Mouse (Mus musculus): ENCODE data around the gene Chst12. TPM values are rescaled to one million over a fixed set of nuclear protein-coding genes. Genes with fewer than 3 reads are reported as not detected.

The Chst12 gene
- polyA plus RNA-seq, 1 experiment from 2014 or later, result 28.3 TPM

- Histone ChIP-seq H3K4me1 (no peaks in the 10 kb centered on the region), H3K27me3 (no peaks in the 10 kb centered on the region), H3K4me2 (no peak overlapping the region), H3K27ac (no peak overlapping the region), H3K36me3 (peaks cover 65% of the 10 kb centered on the region), H3K9ac (no peak overlapping the region), H3K4me3 (no peak overlapping the region), H3K9me3 (no peaks in the 10 kb centered on the region)
- ATAC-seq (ENCODE audit: insufficient number of reproducible peaks, low FRiP score, low TSS enrichment, low read depth), result no peak
- WGBS, result 96% methylated on average over 2 of the region's 2 CpGs
Measured at GRCm38 (mm10) chr5:140526754-140527153, 21.4 kb downstream of the Chst12 start.

DNA sequence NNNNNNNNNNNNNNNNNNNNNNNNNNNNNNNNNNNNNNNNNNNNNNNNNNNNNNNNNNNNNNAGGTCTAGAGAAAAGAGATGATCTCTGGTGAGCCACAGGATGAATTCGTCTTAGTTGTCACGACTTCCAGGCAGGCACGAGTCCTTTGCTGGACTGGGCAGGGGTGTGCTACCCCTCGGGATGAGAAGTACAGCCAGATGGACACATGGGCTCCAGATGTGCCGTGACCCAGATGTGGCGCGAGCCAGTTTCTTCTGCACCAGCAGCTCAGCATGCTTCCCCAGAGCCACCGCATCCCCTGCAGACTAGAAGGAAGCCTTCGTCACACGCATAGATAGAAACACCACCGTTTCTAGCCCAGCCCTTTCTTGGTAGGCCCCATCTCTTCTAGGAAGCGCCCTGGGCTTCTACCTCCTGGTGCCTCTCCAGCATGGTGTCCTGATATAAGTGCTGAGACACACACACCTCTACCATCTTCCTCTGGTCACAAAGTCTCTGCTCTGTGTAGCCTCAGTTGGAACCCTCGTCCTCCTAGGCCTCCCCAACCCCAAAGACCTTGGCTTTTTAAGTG lies 32.8 kb downstream of the Chst12 start:
- Histone ChIP-seq H3K36me3 (no peaks in the 10 kb centered on the region), H3K27me3 (no peaks in the 10 kb centered on the region), H3K4me1 (peaks cover 9% of the 10 kb centered on the region), H3K27ac (no peak overlapping the region), H3K9me3 (no peaks in the 10 kb centered on the region), H3K4me3 (no peak overlapping the region), H3K9ac (no peak overlapping the region), H3K4me2 (no peak overlapping the region)
- 38% methylated on average over 13 of the region's 13 CpGs for WGBS
- no peak for ATAC-seq (ENCODE audit: insufficient number of reproducible peaks, low FRiP score, low TSS enrichment, low read depth)

DNA sequence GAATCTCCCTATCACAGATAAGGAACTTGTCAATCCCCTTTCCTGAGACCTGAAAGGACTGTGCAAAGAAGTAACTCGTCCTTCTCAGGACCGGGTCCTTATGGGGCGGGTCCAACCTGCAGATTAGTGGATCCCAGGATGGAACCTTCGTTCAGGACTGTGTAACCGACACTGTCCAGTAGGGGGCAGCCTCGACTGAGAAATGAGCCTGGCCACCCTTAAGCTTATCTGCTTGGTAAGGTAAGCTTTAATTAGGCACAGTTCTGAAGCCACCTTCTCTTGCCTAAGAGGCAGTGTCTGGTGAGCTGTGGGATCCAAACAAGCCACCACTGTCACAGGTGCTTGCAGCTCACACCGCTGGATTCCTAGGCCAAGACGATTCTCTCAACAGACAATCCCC lies 34.8 kb downstream of the Chst12 start:
- no peaks in the 10 kb centered on the region for H3K36me3 ChIP-seq
- no peak overlapping the region for H3K27ac ChIP-seq
- H3K9ac ChIP-seq, result no peak overlapping the region
- ATAC-seq (ENCODE audit: insufficient number of reproducible peaks, low FRiP score, low TSS enrichment, low read depth), result no peak
- no peaks in the 10 kb centered on the region for H3K9me3 ChIP-seq
- H3K4me1 ChIP-seq, result peaks cover 9% of the 10 kb centered on the region
- H3K4me3 ChIP-seq, result no peak overlapping the region
- WGBS, result 11% methylated on average over 8 of the region's 8 CpGs
- H3K27me3 ChIP-seq, result no peaks in the 10 kb centered on the region
- no peak overlapping the region for H3K4me2 ChIP-seq

DNA sequence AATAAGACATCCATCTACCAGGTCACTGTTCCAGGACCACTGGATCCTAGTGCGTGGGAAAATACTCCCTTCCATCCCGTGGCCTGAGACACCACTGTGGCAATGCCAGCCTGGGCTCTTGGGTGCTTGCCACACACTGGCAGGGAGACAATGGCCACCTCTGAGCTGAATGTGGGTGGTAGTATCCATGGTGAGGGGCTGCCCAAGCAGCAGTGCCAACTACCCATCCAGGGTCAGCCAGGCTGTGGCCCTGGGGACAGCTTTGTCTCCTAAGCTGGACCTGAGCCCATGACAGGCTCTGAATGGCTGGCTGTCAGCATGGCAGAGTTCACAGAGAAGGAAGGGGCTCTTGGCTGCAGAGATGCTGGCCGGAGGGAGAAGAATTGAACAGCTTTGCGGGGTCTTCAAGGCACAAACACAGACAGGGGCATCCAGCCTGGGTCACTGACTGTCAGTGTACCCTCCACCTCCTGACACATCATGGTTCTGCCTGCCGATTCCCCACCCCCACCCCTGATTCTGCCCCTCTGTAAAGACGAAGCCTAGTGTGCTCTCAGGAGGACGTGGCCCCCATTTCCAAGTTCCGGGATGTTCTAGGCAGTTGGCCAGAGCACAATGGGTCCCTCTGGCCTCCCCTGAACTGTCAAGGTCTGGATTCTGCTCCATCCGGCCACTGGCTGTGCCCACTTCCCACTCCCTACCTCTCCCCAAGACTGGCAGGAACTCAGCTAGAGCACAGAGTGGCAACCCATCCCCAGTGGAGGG lies 37.6 kb downstream of the Chst12 start:
- Histone ChIP-seq H3K4me3 (no peak overlapping the region), H3K36me3 (no peaks in the 10 kb centered on the region), H3K27ac (no peak overlapping the region), H3K9me3 (no peaks in the 10 kb centered on the region), H3K4me1 (peaks cover 4% of the 10 kb centered on the region), H3K9ac (no peak overlapping the region), H3K4me2 (no peak overlapping the region), H3K27me3 (no peaks in the 10 kb centered on the region)
- ATAC-seq (ENCODE audit: insufficient number of reproducible peaks, low FRiP score, low TSS enrichment, low read depth), result no peak
- 75% methylated on average over 9 of the region's 9 CpGs for WGBS

GRCm38 (mm10) chr5:140545651-140546050 lies 40.3 kb downstream of the Chst12 start:
- no peak overlapping the region for H3K4me3 ChIP-seq
- no peak for ATAC-seq (ENCODE audit: insufficient number of reproducible peaks, low FRiP score, low TSS enrichment, low read depth)
- no peaks in the 10 kb centered on the region for H3K9me3 ChIP-seq
- WGBS, result 50% methylated on average over 6 of the region's 6 CpGs
- no peaks in the 10 kb centered on the region for H3K36me3 ChIP-seq
- no peak overlapping the region for H3K27ac ChIP-seq
- no peak overlapping the region for H3K4me2 ChIP-seq
- H3K4me1 ChIP-seq, result peaks cover 8% of the 10 kb centered on the region
- no peak overlapping the region for H3K9ac ChIP-seq
- H3K27me3 ChIP-seq, result no peaks in the 10 kb centered on the region

DNA sequence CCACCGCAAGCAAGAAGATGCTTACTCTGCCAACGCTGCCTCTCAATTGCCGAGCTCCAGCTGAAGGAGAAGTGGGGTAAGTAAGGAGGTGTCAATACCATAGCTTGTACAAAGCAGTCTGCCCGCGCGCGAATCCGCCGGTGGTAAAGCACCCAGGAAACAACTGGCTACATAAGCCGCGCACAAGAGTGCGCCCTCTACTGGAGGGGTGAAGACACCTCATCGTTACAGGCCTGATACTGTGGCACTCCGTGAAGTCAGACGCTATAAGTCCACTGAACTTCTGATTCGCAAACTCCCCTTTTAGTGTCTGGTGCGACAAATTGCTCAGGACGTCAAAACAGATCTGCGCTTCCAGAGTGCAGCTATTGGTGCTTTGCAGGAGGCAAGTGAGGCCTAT lies 41.0 kb downstream of the Chst12 start:
- Histone ChIP-seq H3K4me2 (no peak overlapping the region), H3K9ac (no peak overlapping the region), H3K36me3 (no peaks in the 10 kb centered on the region), H3K27ac (no peak overlapping the region), H3K9me3 (no peaks in the 10 kb centered on the region), H3K27me3 (no peaks in the 10 kb centered on the region), H3K4me3 (no peak overlapping the region), H3K4me1 (peaks cover 8% of the 10 kb centered on the region)
- no peak for ATAC-seq (ENCODE audit: insufficient number of reproducible peaks, low FRiP score, low TSS enrichment, low read depth)
- 86% methylated on average over 19 of the region's 19 CpGs for WGBS

DNA sequence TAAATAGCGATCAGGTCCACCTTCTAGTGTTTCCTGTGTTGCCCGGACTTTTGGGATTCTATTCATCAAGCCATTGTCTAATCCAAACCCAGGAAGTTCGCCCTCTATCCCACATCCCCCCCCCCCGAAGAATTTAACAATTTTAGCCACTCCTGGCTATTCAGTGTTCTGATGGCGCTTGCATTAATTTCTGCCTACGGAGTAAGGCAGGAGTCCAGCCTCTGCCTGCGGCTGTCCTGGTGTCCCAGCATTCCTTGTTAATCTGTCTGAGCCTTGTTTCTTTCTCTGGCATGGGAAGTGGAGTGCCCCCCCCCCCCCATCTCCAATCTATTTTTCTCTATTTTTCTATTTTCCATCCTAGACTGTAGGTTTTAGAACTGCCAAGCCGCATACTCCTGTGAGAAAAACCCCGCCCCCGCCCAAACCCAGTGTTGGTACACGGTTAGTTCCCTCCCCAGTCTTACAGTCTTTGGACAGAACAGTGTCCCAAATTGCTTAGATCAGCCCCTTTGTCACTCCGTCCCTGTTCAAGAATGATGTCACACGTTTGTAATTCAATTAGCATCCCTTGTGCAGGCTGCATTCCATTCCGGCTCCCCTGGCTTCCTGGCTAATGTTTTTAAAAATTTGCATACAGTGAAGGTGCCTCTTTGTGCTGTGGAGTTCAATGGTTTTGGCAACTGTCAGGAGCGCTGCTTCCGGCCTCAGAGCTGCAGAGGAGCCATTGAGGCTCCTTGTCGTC lies 44.1 kb downstream of the Chst12 start:
- no peaks in the 10 kb centered on the region for H3K9me3 ChIP-seq
- H3K4me2 ChIP-seq, result no peak overlapping the region
- H3K9ac ChIP-seq, result no peak overlapping the region
- no peak for ATAC-seq (ENCODE audit: insufficient number of reproducible peaks, low FRiP score, low TSS enrichment, low read depth)
- no peaks in the 10 kb centered on the region for H3K36me3 ChIP-seq
- H3K27ac ChIP-seq, result no peak overlapping the region; the same call in 1 of the 2 replicates
- peaks cover 8% of the 10 kb centered on the region for H3K4me1 ChIP-seq
- H3K4me3 ChIP-seq, result no peak overlapping the region
- WGBS, result 45% methylated on average over 17 of the region's 17 CpGs
- H3K27me3 ChIP-seq, result no peaks in the 10 kb centered on the region

DNA sequence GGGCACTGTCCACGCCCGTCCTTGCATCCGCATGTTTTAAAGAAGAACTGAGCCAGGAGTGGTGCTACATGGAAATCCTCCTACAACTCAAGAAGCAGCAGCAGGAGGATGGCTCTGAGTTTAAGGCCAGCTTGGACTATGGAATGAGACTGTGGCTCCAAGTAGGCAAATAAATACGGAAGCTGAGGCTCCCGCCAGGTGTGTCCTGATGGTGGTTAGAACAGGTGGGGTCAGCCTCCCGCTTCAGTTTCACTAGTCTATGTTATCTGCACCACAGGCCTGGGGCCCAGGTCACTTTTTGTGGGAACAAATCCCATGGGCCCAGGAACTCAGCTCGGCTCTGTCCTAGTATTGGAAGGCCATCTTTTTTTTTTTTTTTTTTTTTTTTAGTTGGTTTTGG lies 48.4 kb downstream of the Chst12 start:
- Histone ChIP-seq H3K9ac (no peak overlapping the region), H3K4me1 (peaks cover 5% of the 10 kb centered on the region; the same call in 1 of the 2 replicates), H3K27ac (no peak overlapping the region), H3K36me3 (no peaks in the 10 kb centered on the region), H3K27me3 (no peaks in the 10 kb centered on the region), H3K9me3 (no peaks in the 10 kb centered on the region), H3K4me3 (no peak overlapping the region), H3K4me2 (no peak overlapping the region)
- WGBS, result 85% methylated on average over 7 of the region's 7 CpGs
- ATAC-seq (ENCODE audit: insufficient number of reproducible peaks, low FRiP score, low TSS enrichment, low read depth), result no peak

- no peak overlapping the region for H3K4me3 ChIP-seq
- no peak overlapping the region for H3K4me2 ChIP-seq
- no peaks in the 10 kb centered on the region for H3K9me3 ChIP-seq
- H3K36me3 ChIP-seq, result no peaks in the 10 kb centered on the region
- H3K9ac ChIP-seq, result no peak overlapping the region
- no peak for ATAC-seq (ENCODE audit: insufficient number of reproducible peaks, low FRiP score, low TSS enrichment, low read depth)
- H3K27ac ChIP-seq, result no peak overlapping the region
- no peaks in the 10 kb centered on the region for H3K27me3 ChIP-seq
- H3K4me1 ChIP-seq, result no peaks in the 10 kb centered on the region
- WGBS, result 60% methylated on average over 3 of the region's 3 CpGs
Measured at GRCm38 (mm10) chr5:140556859-140557258, 51.5 kb downstream of the Chst12 start.

- peaks cover 39% of the 10 kb centered on the region for H3K4me1 ChIP-seq
- H3K4me3 ChIP-seq, result no peak overlapping the region
- 76% methylated on average over 9 of the region's 9 CpGs for WGBS
- no peaks in the 10 kb centered on the region for H3K27me3 ChIP-seq
- H3K36me3 ChIP-seq, result no peaks in the 10 kb centered on the region
- ATAC-seq (ENCODE audit: insufficient number of reproducible peaks, low FRiP score, low TSS enrichment, low read depth), result no peak
- no peak overlapping the region for H3K27ac ChIP-seq
- no peak overlapping the region for H3K4me2 ChIP-seq
- H3K9me3 ChIP-seq, result no peaks in the 10 kb centered on the region
- no peak overlapping the region for H3K9ac ChIP-seq
Measured at GRCm38 (mm10) chr5:140562601-140563000, 57.3 kb downstream of the Chst12 start.

DNA sequence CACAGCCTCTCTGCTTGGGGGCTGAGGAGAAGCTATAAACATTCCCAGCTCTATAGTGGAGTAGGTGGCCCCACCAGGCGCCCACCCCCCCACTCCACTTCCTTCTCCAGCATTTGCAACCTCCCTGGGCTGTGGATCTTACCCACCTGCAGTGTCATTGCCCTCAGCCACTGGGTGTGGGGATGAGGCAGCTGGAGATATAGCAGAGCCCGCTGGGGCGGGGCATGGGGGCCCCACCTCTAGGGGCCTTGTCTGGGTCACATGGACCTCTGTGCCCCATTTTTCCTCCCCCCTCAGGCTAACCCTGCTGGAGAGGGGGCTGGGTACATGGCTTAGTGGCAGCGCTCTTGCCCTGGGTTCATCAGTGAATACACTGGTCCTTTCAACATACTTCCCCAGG lies 59.5 kb downstream of the Chst12 start, which contains the start of gene Grifin:
Gene Grifin, minus strand, starts transcription at position 176 of the 400 bp plus-strand sequence.
- H3K27me3 ChIP-seq, result no peaks in the 10 kb centered on the region
- H3K27ac ChIP-seq, result no peak within 1 kb of the TSS
- H3K4me3 ChIP-seq, result no peak within 1 kb of the TSS
- H3K9me3 ChIP-seq, result no peaks in the 10 kb centered on the region
- no peak within 1 kb of the TSS for H3K4me2 ChIP-seq
- 78% methylated on average over 4 of the region's 4 CpGs for WGBS
- ATAC-seq (ENCODE audit: insufficient number of reproducible peaks, low FRiP score, low TSS enrichment, low read depth), result no peak
- H3K4me1 ChIP-seq, result peaks cover 54% of the 10 kb centered on the region
- no peaks in the 10 kb centered on the region for H3K36me3 ChIP-seq
- H3K9ac ChIP-seq, result no peak within 1 kb of the TSS

- no peak overlapping the region for H3K9ac ChIP-seq
- no peaks in the 10 kb centered on the region for H3K27me3 ChIP-seq
- H3K27ac ChIP-seq, result no peak overlapping the region
- peaks cover 54% of the 10 kb centered on the region for H3K4me1 ChIP-seq
- no peak overlapping the region for H3K4me2 ChIP-seq
- 39% methylated on average over 5 of the region's 5 CpGs for WGBS
- no peaks in the 10 kb centered on the region for H3K9me3 ChIP-seq
- 0 out of 2 replicates have a peak, but pooled peaks have one; percentile 7 for ATAC-seq (ENCODE audit: insufficient number of reproducible peaks, low FRiP score, low TSS enrichment, low read depth)
- H3K4me3 ChIP-seq, result no peak overlapping the region
- H3K36me3 ChIP-seq, result no peaks in the 10 kb centered on the region
Measured at GRCm38 (mm10) chr5:140565451-140565850, 60.1 kb downstream of the Chst12 start.
